Comparison of ENCODE assay signal across 9 mouse cellular contexts in the genomic region with DNA sequence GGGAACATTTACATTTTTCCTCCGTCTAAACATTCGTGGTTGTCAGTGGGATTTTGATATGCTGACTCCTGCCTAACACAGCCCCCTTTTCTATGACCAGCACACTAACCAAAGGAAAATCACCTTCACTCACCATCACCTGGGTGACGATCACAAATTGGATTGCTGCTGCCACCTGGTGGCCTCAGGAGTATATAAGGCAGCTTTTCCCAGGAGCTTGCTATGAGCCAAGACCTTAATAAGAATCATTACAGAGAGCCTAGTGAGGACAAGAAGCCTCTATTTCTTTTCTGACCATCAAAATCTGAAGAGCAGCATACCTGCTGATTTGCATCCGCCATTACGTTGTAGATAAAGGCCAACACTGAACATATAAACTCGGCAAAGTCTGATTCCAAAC.
DNase-seq lines count a peak whose midpoint lies in the region; ATAC-seq and TF ChIP-seq lines count a peak whose summit lies in the region.
"Had no signal": no experiment of that assay in that cellular context is flagged by ENCODE, and none has a peak within 500 bp of the region (broad histone marks: within the 10 kb centered on the region; RNA-seq: fewer than 3 reads in every experiment).

No protein-coding gene starts in this region.

- H3K9ac ChIP-seq in hindbrain, embryonic 11.5 days (ENCODE audit: low read depth, low read length): no peak overlapping the region
- H3K9ac ChIP-seq in midbrain, postnatal 0 days (replicated peaks; ENCODE audit: low read length, poor library complexity, severe bottlenecking): no peak overlapping the region
- H3K9ac ChIP-seq: embryonic facial prominence, embryonic 12.5 days had no signal

- 0 out of 2 replicates have a peak, but pooled peaks have one; percentile 33 for ATAC-seq in hindbrain, embryonic 11.5 days (ENCODE audit: low FRiP score)
- ATAC-seq in midbrain, postnatal 0 days (ENCODE audit: low FRiP score): peak; percentile 58

- WGBS in hindbrain, embryonic 11.5 days: 39% methylated on average over 6 of the region's 6 CpGs
- 33% methylated on average over 6 of the region's 6 CpGs for WGBS in midbrain, postnatal 0 days

- intact Hi-C loops in left cerebral cortex, postnatal 14 days (cut with DNase I): no loop called here

- no peak overlapping the region for H3K4me2 ChIP-seq in hindbrain, embryonic 11.5 days (replicated peaks; ENCODE audit: low read depth, low read length)
- H3K4me2 ChIP-seq in midbrain, postnatal 0 days (ENCODE audit: low read depth, low read length, poor library complexity, severe bottlenecking): no peak overlapping the region
- H3K4me2 ChIP-seq: embryonic facial prominence, embryonic 12.5 days had no signal

- H3K9me3 ChIP-seq in hindbrain, embryonic 11.5 days (ENCODE audit: control insufficient read depth, low read length): no peaks in the 10 kb centered on the region
- no peaks in the 10 kb centered on the region for H3K9me3 ChIP-seq in midbrain, postnatal 0 days (ENCODE audit: low read length)
- H3K9me3 ChIP-seq: embryonic facial prominence, embryonic 12.5 days had no signal

- no peak overlapping the region for H3K27ac ChIP-seq in hindbrain, embryonic 11.5 days (ENCODE audit: low read depth, low read length)
- no peak overlapping the region for H3K27ac ChIP-seq in midbrain, postnatal 0 days (ENCODE audit: low read depth, low read length)
- H3K27ac ChIP-seq: embryonic facial prominence, embryonic 12.5 days had no signal

- peak; percentile 89 for TF ChIP-seq CTCF in midbrain, postnatal 0 days (IDR thresholded peaks at IDR 0.05)

- peak; percentile 54 for DNase-seq in layer of hippocampus, adult 11-12 months (ENCODE audit: low spot score)
- no peak for DNase-seq in layer of hippocampus, adult 9-10 months (ENCODE audit: low spot score)
- DNase-seq in R1 (ENCODE audit: low read depth, low spot score): peak; percentile 66
- DNase-seq in cerebellum, postnatal 25 days: peak; percentile 75 to 85
- peak; percentile 68 for DNase-seq in hindbrain, embryonic 11.5 days (ENCODE audit: low spot score)
- DNase-seq in left cerebral cortex, postnatal 14 days (ENCODE audit: low spot score in 2 of 2): peak; percentile 38 to 73
- peak; percentile 76 for DNase-seq in midbrain, postnatal 0 days (ENCODE audit: low spot score)
- peak; percentile 32 to 64 for DNase-seq in thymus, postnatal 10 days (ENCODE audit: low spot score in 2 of 2)

- no peaks in the 10 kb centered on the region for H3K27me3 ChIP-seq in hindbrain, embryonic 11.5 days (ENCODE audit: control insufficient read depth, insufficient read depth, low read length)
- no peaks in the 10 kb centered on the region for H3K27me3 ChIP-seq in midbrain, postnatal 0 days (ENCODE audit: insufficient read depth, low read length)

- no peaks in the 10 kb centered on the region for H3K36me3 ChIP-seq in hindbrain, embryonic 11.5 days (ENCODE audit: control insufficient read depth, insufficient read depth, low read length)
- no peaks in the 10 kb centered on the region for H3K36me3 ChIP-seq in midbrain, postnatal 0 days (ENCODE audit: insufficient read depth, low read length)
- H3K36me3 ChIP-seq: embryonic facial prominence, embryonic 12.5 days had no signal

- no peak overlapping the region for H3K4me3 ChIP-seq in hindbrain, embryonic 11.5 days (ENCODE audit: low read depth, low read length)
- no peak overlapping the region for H3K4me3 ChIP-seq in midbrain, postnatal 0 days (ENCODE audit: low read depth, low read length)
- H3K4me3 ChIP-seq: embryonic facial prominence, embryonic 12.5 days had no signal

- 0 out of 2 replicates have a peak, but pooled peaks cover 2% of the 10 kb centered on the region for H3K4me1 ChIP-seq in hindbrain, embryonic 11.5 days (replicated peaks; ENCODE audit: control insufficient read depth, insufficient read depth, low read length)
- peaks cover 8% of the 10 kb centered on the region; the same call in 1 of the 2 replicates for H3K4me1 ChIP-seq in midbrain, postnatal 0 days (ENCODE audit: insufficient read depth, low read length)
